Mouse (Mus musculus): ENCODE measurements around the gene Arhgap10. TPM values are rescaled to one million over a fixed set of nuclear protein-coding genes. Genes with fewer than 3 reads are reported as not detected.

Gene Arhgap10
- polyA plus RNA-seq, 1 experiment, result 7.2 TPM

DNA sequence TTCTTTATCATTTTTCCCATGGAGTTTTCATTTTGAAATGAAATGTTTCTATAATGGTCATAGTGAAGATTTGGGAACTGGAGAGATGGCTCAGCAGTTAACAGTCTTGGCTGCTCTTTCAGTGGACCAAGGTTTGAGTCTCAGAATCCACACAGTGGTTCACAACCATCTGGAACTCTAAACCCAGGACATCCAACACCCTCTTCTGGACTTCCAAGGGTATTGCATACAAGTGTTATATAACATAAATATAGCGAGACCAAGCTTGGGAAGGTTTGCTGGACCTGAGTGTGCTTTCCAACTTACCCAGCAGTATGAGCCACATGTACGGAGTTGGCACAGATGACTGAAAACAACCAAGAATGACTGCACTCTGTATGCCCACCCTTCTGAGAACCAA lies 7.2 kb upstream of the Arhgap10 start:
- no peaks in the 10 kb centered on the region for H3K27me3 ChIP-seq (ENCODE audit: control insufficient read depth, insufficient read depth, low read length)
- H3K4me3 ChIP-seq (ENCODE audit: control insufficient read depth, low read depth, low read length), result no peak overlapping the region
- TF ChIP-seq POLR2A (IDR thresholded peaks at IDR 0.05; ENCODE audit: control insufficient read depth, low read depth, low read length) (no peak), CTCF (IDR thresholded peaks at IDR 0.05; ENCODE audit: control insufficient read depth, insufficient read depth, insufficient replicate concordance, low read depth, low read length) (no peak)
- no peaks in the 10 kb centered on the region for H3K36me3 ChIP-seq (ENCODE audit: control insufficient read depth, insufficient read depth, low read length)
- H3K4me1 ChIP-seq (ENCODE audit: control insufficient read depth, insufficient read depth, low read length), result no peaks in the 10 kb centered on the region
- H3K27ac ChIP-seq (ENCODE audit: control insufficient read depth, insufficient read depth, low read depth, low read length), result no peak overlapping the region

DNA sequence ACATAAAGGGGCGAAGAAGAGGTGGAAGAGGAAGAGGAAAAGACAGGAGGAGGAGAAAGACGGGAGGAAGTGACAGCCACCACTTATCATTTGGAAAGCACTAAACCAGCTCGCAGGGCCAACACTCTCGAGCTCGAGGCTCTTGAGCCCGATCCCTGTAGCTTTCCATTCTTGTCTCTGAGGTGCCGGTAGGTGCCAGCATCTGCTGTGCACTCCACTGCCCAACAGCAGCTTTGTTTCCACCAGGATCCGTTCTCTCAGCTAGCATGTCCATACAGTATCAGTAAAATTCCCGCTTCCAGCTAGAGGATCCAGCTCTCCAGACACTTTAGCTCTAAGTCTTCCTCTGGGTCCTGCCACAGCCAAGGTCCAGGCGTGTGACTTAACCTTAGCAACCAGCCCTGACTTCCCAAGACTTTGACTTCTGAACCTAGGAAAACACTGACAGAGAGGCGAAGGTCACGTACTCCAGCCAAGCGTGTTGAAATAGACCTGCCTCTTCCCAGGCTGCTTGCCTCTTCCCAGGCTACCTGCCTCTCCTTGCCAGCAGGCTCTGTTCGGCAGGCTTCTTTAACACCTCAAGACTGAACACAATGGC lies 6.4 kb upstream of the Arhgap10 start:
- Histone ChIP-seq H3K36me3 (ENCODE audit: control insufficient read depth, insufficient read depth, low read length) (no peaks in the 10 kb centered on the region), H3K27me3 (ENCODE audit: control insufficient read depth, insufficient read depth, low read length) (no peaks in the 10 kb centered on the region), H3K4me3 (ENCODE audit: control insufficient read depth, low read depth, low read length) (no peak overlapping the region), H3K27ac (ENCODE audit: control insufficient read depth, insufficient read depth, low read depth, low read length) (no peak overlapping the region), H3K4me1 (ENCODE audit: control insufficient read depth, insufficient read depth, low read length) (no peaks in the 10 kb centered on the region)
- TF ChIP-seq CTCF (IDR thresholded peaks at IDR 0.05; ENCODE audit: control insufficient read depth, insufficient read depth, insufficient replicate concordance, low read depth, low read length), result no peak

DNA sequence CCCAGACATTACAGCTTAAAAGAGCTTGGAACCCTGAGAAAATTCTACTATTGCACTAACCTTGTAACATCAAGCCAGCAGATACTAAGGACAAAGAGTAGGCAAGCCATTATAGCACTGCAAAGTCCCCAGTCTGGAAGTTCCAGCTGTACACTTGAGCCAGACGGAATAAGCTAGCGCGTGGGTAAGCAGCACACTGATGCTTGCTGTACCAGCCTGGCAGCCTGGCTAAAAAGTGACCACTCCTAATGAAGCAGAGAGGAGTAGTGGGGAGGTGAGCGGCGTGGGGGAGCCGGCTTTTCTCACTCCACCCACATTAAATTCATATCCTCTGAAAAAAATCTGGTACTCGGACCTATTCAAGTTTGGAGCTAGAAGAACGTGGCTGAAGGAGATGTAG lies 5.2 kb upstream of the Arhgap10 start:
- Histone ChIP-seq H3K27me3 (ENCODE audit: control insufficient read depth, insufficient read depth, low read length) (no peaks in the 10 kb centered on the region), H3K27ac (ENCODE audit: control insufficient read depth, insufficient read depth, low read depth, low read length) (no peak overlapping the region), H3K4me3 (ENCODE audit: control insufficient read depth, low read depth, low read length) (no peak overlapping the region), H3K4me1 (ENCODE audit: control insufficient read depth, insufficient read depth, low read length) (peaks cover 1% of the 10 kb centered on the region; the same call in 1 of the 2 replicates), H3K36me3 (ENCODE audit: control insufficient read depth, insufficient read depth, low read length) (no peaks in the 10 kb centered on the region)
- TF ChIP-seq CTCF (IDR thresholded peaks at IDR 0.05; ENCODE audit: control insufficient read depth, insufficient read depth, insufficient replicate concordance, low read depth, low read length) (no peak), POLR2A (IDR thresholded peaks at IDR 0.05; ENCODE audit: control insufficient read depth, low read depth, low read length) (no peak)

DNA sequence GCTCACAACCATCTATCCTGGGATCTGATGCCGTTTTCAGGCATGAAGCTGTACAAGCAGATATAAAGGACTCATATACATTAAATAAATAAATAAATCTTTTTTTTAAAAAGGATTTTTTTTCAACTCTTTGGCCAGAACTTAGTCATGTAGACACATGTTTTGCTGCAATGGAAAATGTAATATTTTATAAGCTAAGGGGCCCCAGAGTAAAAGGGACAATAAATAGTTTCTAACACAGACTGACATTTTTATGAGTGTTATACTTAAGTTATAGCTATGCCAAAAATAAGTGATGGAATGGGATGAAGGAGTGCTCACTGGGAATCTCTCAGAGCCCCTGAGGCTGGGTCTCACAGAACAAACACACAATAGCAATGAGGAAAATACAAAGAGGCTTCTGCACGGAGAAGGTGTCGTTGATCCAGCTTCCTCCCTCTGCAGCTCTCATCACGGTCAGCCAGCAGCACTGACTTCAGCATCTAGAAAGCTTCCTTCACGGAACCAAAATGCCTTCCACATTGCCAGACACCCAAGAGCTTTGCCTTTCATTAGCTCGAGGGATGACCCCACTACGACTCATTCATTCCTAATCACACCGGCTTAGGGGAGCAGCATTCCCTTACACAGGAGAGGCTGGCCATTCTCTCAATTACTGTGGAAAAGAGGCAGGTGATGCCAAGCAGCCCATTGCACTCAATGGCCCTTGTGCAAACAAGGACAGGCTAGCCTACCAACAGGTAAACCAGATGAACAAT lies 3.5 kb upstream of the Arhgap10 start:
- TF ChIP-seq POLR2A (IDR thresholded peaks at IDR 0.05; ENCODE audit: control insufficient read depth, low read depth, low read length), result no peak
- TF ChIP-seq CTCF (IDR thresholded peaks at IDR 0.05; ENCODE audit: control insufficient read depth, insufficient read depth, insufficient replicate concordance, low read depth, low read length), result no peak
- Histone ChIP-seq H3K27ac (ENCODE audit: control insufficient read depth, insufficient read depth, low read depth, low read length) (no peak overlapping the region), H3K4me3 (ENCODE audit: control insufficient read depth, low read depth, low read length) (no peak overlapping the region), H3K27me3 (ENCODE audit: control insufficient read depth, insufficient read depth, low read length) (no peaks in the 10 kb centered on the region), H3K4me1 (ENCODE audit: control insufficient read depth, insufficient read depth, low read length) (peaks cover 11% of the 10 kb centered on the region), H3K36me3 (ENCODE audit: control insufficient read depth, insufficient read depth, low read length) (no peaks in the 10 kb centered on the region)

DNA sequence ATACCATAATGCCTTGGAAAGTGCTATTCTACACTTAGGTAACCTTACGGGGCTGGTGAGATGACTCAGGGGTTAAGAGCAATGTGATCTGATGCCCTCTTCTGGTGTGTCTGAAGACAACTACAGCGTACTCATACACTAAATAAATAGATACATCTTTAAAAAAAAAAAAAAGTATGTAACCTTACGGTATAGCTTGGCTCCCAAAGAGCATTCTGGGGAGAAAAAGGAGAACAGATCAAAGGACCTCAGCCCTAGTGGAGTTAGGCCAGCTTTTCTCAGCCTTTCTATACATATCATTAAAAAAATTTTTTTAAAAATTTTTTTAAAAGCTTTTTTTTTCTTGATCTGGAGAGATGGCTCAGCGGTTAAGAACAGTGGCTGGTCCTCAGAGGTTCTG lies 2.8 kb upstream of the Arhgap10 start:
- H3K4me1 ChIP-seq (ENCODE audit: control insufficient read depth, insufficient read depth, low read length), result peaks cover 11% of the 10 kb centered on the region
- TF ChIP-seq POLR2A (IDR thresholded peaks at IDR 0.05; ENCODE audit: control insufficient read depth, low read depth, low read length) (no peak), CTCF (IDR thresholded peaks at IDR 0.05; ENCODE audit: control insufficient read depth, insufficient read depth, insufficient replicate concordance, low read depth, low read length) (no peak)
- H3K4me3 ChIP-seq (ENCODE audit: control insufficient read depth, low read depth, low read length), result no peak overlapping the region
- H3K27me3 ChIP-seq (ENCODE audit: control insufficient read depth, insufficient read depth, low read length), result no peaks in the 10 kb centered on the region
- H3K36me3 ChIP-seq (ENCODE audit: control insufficient read depth, insufficient read depth, low read length), result no peaks in the 10 kb centered on the region
- H3K27ac ChIP-seq (ENCODE audit: control insufficient read depth, insufficient read depth, low read depth, low read length), result no peak overlapping the region

DNA sequence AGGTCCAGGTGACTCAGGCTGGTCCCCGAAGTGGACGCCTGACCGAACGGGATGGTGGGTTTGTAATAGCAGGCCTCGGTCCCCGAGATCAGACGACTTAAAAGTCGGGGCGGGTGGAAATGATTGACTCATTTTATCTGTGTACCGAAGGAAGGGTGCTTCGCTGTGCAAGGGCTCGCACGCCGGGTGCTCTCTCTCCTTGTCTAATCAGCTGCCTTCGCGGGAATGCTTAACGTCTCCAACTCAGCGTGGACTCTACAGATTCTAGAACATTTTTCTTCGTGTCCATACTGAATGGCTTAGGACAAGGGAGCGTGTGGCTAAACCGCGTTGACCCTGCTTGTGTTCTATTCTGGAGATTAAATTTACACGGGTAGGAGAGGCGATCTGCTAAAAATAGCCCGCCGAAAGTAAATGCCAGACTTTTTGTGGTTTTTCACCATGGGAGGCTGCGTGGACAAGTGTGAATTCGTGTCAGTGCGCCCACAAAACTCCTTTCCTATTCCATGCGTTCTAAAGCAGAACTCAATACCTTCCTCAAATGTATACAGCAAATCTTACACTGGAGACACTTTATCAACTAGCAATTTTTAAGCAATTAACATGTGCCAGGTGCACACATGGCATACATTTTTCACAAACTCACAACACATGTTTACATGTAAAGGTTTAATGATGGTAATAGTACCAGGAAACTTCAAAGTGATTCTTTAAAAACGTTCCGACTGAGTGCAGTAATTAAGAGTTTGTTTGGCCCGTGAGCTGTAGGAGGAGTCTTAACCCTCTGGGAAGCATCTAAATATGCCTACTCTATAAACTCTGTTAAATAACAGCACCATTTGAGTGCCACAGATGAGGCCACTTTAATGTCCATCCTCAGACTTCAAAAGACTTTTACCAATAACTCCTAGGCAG lies 705 bp upstream of the Arhgap10 start:
- Histone ChIP-seq H3K4me3 (ENCODE audit: control insufficient read depth, low read depth, low read length) (peak overlapping the region; percentile 78), H3K27ac (ENCODE audit: control insufficient read depth, insufficient read depth, low read depth, low read length) (peak overlapping the region; percentile 19; the same call in 1 of the 2 replicates), H3K27me3 (ENCODE audit: control insufficient read depth, insufficient read depth, low read length) (no peaks in the 10 kb centered on the region), H3K4me1 (ENCODE audit: control insufficient read depth, insufficient read depth, low read length) (peaks cover 11% of the 10 kb centered on the region), H3K36me3 (ENCODE audit: control insufficient read depth, insufficient read depth, low read length) (no peaks in the 10 kb centered on the region)
- TF ChIP-seq CTCF (IDR thresholded peaks at IDR 0.05; ENCODE audit: control insufficient read depth, insufficient read depth, insufficient replicate concordance, low read depth, low read length) (no peak), POLR2A (IDR thresholded peaks at IDR 0.05; ENCODE audit: control insufficient read depth, low read depth, low read length) (no peak)

DNA sequence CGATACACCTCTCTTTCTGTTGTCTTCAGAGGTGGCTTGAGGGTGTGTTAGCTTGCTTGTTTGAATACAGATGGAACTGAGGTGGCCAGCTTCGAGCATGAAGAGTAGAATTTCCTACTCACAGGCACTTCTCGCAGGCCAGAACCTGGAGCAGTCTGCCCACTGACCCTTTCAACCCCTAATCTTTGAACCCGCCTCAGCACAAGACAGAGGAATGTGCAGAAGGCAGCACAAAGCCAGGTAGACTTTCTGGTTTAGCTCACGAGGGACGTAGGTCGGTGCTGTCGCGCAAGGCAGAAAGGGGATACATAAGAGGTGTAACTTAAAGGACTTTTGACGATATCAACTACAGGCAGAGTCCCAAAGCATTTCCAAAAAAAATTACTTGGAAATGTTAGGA lies 908 bp downstream of the Arhgap10 start:
- H3K4me1 ChIP-seq (ENCODE audit: control insufficient read depth, insufficient read depth, low read length), result peaks cover 17% of the 10 kb centered on the region
- H3K27me3 ChIP-seq (ENCODE audit: control insufficient read depth, insufficient read depth, low read length), result no peaks in the 10 kb centered on the region
- no peaks in the 10 kb centered on the region for H3K36me3 ChIP-seq (ENCODE audit: control insufficient read depth, insufficient read depth, low read length)
- H3K27ac ChIP-seq (ENCODE audit: control insufficient read depth, insufficient read depth, low read depth, low read length), result peak overlapping the region; percentile 39
- H3K4me3 ChIP-seq (ENCODE audit: control insufficient read depth, low read depth, low read length), result peak overlapping the region; percentile 85
- TF ChIP-seq POLR2A (IDR thresholded peaks at IDR 0.05; ENCODE audit: control insufficient read depth, low read depth, low read length) (no peak), CTCF (IDR thresholded peaks at IDR 0.05; ENCODE audit: control insufficient read depth, insufficient read depth, insufficient replicate concordance, low read depth, low read length) (no peak)
